Mouse (Mus musculus): Measurements from ENCODE around the gene Palm3. TPM values are rescaled to one million over a fixed set of nuclear protein-coding genes. Genes with fewer than 3 reads are reported as not detected.
"Not testable (repeated sequence)": the region's sequence is repeated elsewhere in the genome, so short reads cannot be mapped to it uniquely, and the experiment has no call there.

Gene Palm3
- total RNA-seq, 4 experiments from 2014 or later: 0.11 to 0.41 (median 0.23) TPM

GRCm38 (mm10) chr8:83997511-83998141 is 23.6 kb upstream of the Palm3 start, which contains the start of gene Samd1:
Gene Samd1 (plus strand): TSS chr8:83997672.
- no peak for DNase-seq (ENCODE audit: low spot score)

- no peak for DNase-seq (ENCODE audit: low spot score)
Measured at GRCm38 (mm10) chr8:83998231-83999056, 22.8 kb upstream of the Palm3 start.

- DNase-seq (ENCODE audit: low spot score): no peak
Measured at GRCm38 (mm10) chr8:83999057-83999705, 22.1 kb upstream of the Palm3 start.

GRCm38 (mm10) chr8:83999825-84000224 is 21.4 kb upstream of the Palm3 start:
- no peak for DNase-seq (ENCODE audit: low spot score)

GRCm38 (mm10) chr8:84001281-84002000 is 19.8 kb upstream of the Palm3 start, which contains the start of gene 1700067K01Rik:
Gene 1700067K01Rik (plus strand): TSS chr8:84001502.
- no peak for DNase-seq (ENCODE audit: low spot score)

- DNase-seq (ENCODE audit: low spot score): no peak
Measured at GRCm38 (mm10) chr8:84002957-84003611, 18.2 kb upstream of the Palm3 start.

- no peak for DNase-seq (ENCODE audit: low spot score)
Measured at GRCm38 (mm10) chr8:84003612-84004246, 17.5 kb upstream of the Palm3 start.

- DNase-seq (ENCODE audit: low spot score): peak; percentile 94
Measured at GRCm38 (mm10) chr8:84004533-84005201, 16.6 kb upstream of the Palm3 start.

- not testable (repeated sequence) for DNase-seq (ENCODE audit: low spot score)
Measured at GRCm38 (mm10) chr8:84005502-84005901, 15.8 kb upstream of the Palm3 start.

- DNase-seq (ENCODE audit: low spot score): no peak
Measured at GRCm38 (mm10) chr8:84008362-84008761, 12.9 kb upstream of the Palm3 start.

- DNase-seq (ENCODE audit: low spot score): peak; percentile 88
Measured at GRCm38 (mm10) chr8:84009876-84010275, 11.4 kb upstream of the Palm3 start.

- DNase-seq (ENCODE audit: low spot score): peak; percentile 54
Measured at GRCm38 (mm10) chr8:84010625-84011611, 10.4 kb upstream of the Palm3 start.

- DNase-seq (ENCODE audit: low spot score): no peak
Measured at GRCm38 (mm10) chr8:84011705-84012498, 9.4 kb upstream of the Palm3 start, which contains the start of gene 2210011C24Rik. Gene 2210011C24Rik (minus strand): TSS chr8:84012171.

GRCm38 (mm10) chr8:84012499-84013165 is 8.6 kb upstream of the Palm3 start:
- DNase-seq (ENCODE audit: low spot score): no peak

- DNase-seq (ENCODE audit: low spot score): no peak
Measured at GRCm38 (mm10) chr8:84015833-84016232, 5.4 kb upstream of the Palm3 start.

GRCm38 (mm10) chr8:84019738-84020137 is 1.5 kb upstream of the Palm3 start:
- no peak for DNase-seq (ENCODE audit: low spot score)

- no peak for DNase-seq (ENCODE audit: low spot score)
Measured at GRCm38 (mm10) chr8:84021569-84021968, 298 bp downstream of the Palm3 start.
